Mouse (Mus musculus): Measurements from ENCODE around the gene Ncan. TPM values are rescaled to one million over a fixed set of nuclear protein-coding genes. Genes with fewer than 3 reads are reported as not detected.

Gene Ncan
- polyA plus RNA-seq, 1 experiment from 2014 or later, result 0.16 TPM

GRCm38 (mm10) chr8:70134086-70134485 is 13.4 kb upstream of the Ncan start:
- H3K27ac ChIP-seq (ENCODE audit: low read depth, low read length), result no peak overlapping the region
- no peak for ATAC-seq (replicated peaks; ENCODE audit: insufficient number of reproducible peaks, low FRiP score, low TSS enrichment)
- no peaks in the 10 kb centered on the region for H3K9me3 ChIP-seq (replicated peaks; ENCODE audit: control insufficient read depth, low read length)
- H3K27me3 ChIP-seq (ENCODE audit: control insufficient read depth, insufficient read depth, low read length), result no peaks in the 10 kb centered on the region
- H3K4me3 ChIP-seq (ENCODE audit: low read depth, low read length), result no peak overlapping the region
- WGBS (ENCODE audit: insufficient replicate concordance), result 90% methylated on average over 5 of the region's 5 CpGs
- no peak overlapping the region for H3K4me2 ChIP-seq
- H3K9ac ChIP-seq (ENCODE audit: low read depth, low read length), result no peak overlapping the region
- peaks cover 18% of the 10 kb centered on the region for H3K36me3 ChIP-seq (ENCODE audit: control insufficient read depth, insufficient read depth, low read length)
- H3K4me1 ChIP-seq (ENCODE audit: control insufficient read depth, insufficient read depth, low read length), result peaks cover 10% of the 10 kb centered on the region

- Histone ChIP-seq H3K4me1 (ENCODE audit: control insufficient read depth, insufficient read depth, low read length) (peaks cover 5% of the 10 kb centered on the region; the same call in 1 of the 2 replicates), H3K27me3 (ENCODE audit: control insufficient read depth, insufficient read depth, low read length) (no peaks in the 10 kb centered on the region), H3K27ac (ENCODE audit: low read depth, low read length) (no peak within 1 kb of the TSS; the same call in 1 of the 2 replicates), H3K9me3 (replicated peaks; ENCODE audit: control insufficient read depth, low read length) (no peaks in the 10 kb centered on the region), H3K4me2 (peak within 1 kb of the TSS; percentile 88), H3K9ac (ENCODE audit: low read depth, low read length) (peak within 1 kb of the TSS; percentile 85), H3K4me3 (ENCODE audit: low read depth, low read length) (peak within 1 kb of the TSS; percentile 85), H3K36me3 (ENCODE audit: control insufficient read depth, insufficient read depth, low read length) (peaks cover 18% of the 10 kb centered on the region)
- ATAC-seq (replicated peaks; ENCODE audit: insufficient number of reproducible peaks, low FRiP score, low TSS enrichment), result peak; percentile 78
- 1% methylated on average over 37 of the region's 37 CpGs for WGBS (ENCODE audit: insufficient replicate concordance)
These were observed 10.7 kb upstream of the Ncan start, which contains the start of gene Nr2c2ap for GRCm38 (mm10) chr8:70131166-70131883. Nr2c2ap (plus strand) TSS chr8:70131333.

- Histone ChIP-seq H3K9me3 (replicated peaks; ENCODE audit: control insufficient read depth, low read length) (no peaks in the 10 kb centered on the region), H3K36me3 (ENCODE audit: control insufficient read depth, insufficient read depth, low read length) (peaks cover 10% of the 10 kb centered on the region), H3K9ac (ENCODE audit: low read depth, low read length) (no peak overlapping the region), H3K4me1 (ENCODE audit: control insufficient read depth, insufficient read depth, low read length) (peaks cover 5% of the 10 kb centered on the region; the same call in 1 of the 2 replicates), H3K4me2 (no peak overlapping the region), H3K27me3 (ENCODE audit: control insufficient read depth, insufficient read depth, low read length) (0 out of 2 replicates have a peak, but pooled peaks cover 1% of the 10 kb centered on the region), H3K27ac (ENCODE audit: low read depth, low read length) (no peak overlapping the region), H3K4me3 (ENCODE audit: low read depth, low read length) (no peak overlapping the region)
- ATAC-seq (replicated peaks; ENCODE audit: insufficient number of reproducible peaks, low FRiP score, low TSS enrichment), result no peak
- WGBS (ENCODE audit: insufficient replicate concordance), result 80% methylated on average over 3 of the region's 3 CpGs
These were observed 9.4 kb upstream of the Ncan start for GRCm38 (mm10) chr8:70130066-70130465.

- Histone ChIP-seq H3K9ac (ENCODE audit: low read depth, low read length) (no peak overlapping the region), H3K27ac (ENCODE audit: low read depth, low read length) (no peak overlapping the region), H3K36me3 (ENCODE audit: control insufficient read depth, insufficient read depth, low read length) (peaks cover 4% of the 10 kb centered on the region), H3K4me2 (no peak overlapping the region), H3K4me3 (ENCODE audit: low read depth, low read length) (no peak overlapping the region), H3K27me3 (ENCODE audit: control insufficient read depth, insufficient read depth, low read length) (0 out of 2 replicates have a peak, but pooled peaks cover 3% of the 10 kb centered on the region), H3K9me3 (replicated peaks; ENCODE audit: control insufficient read depth, low read length) (no peaks in the 10 kb centered on the region), H3K4me1 (ENCODE audit: control insufficient read depth, insufficient read depth, low read length) (peaks cover 5% of the 10 kb centered on the region; the same call in 1 of the 2 replicates)
- no peak for ATAC-seq (replicated peaks; ENCODE audit: insufficient number of reproducible peaks, low FRiP score, low TSS enrichment)
- 63% methylated on average over 9 of the region's 9 CpGs for WGBS (ENCODE audit: insufficient replicate concordance)
These were observed 8.8 kb upstream of the Ncan start for GRCm38 (mm10) chr8:70129309-70129952.

GRCm38 (mm10) chr8:70128435-70128834 is 7.8 kb upstream of the Ncan start:
- Histone ChIP-seq H3K27ac (ENCODE audit: low read depth, low read length) (no peak overlapping the region), H3K36me3 (ENCODE audit: control insufficient read depth, insufficient read depth, low read length) (peaks cover 2% of the 10 kb centered on the region; the same call in 1 of the 2 replicates), H3K9ac (ENCODE audit: low read depth, low read length) (no peak overlapping the region), H3K4me3 (ENCODE audit: low read depth, low read length) (no peak overlapping the region), H3K27me3 (ENCODE audit: control insufficient read depth, insufficient read depth, low read length) (peaks cover 3% of the 10 kb centered on the region; the same call in 1 of the 2 replicates), H3K9me3 (replicated peaks; ENCODE audit: control insufficient read depth, low read length) (no peaks in the 10 kb centered on the region), H3K4me2 (no peak overlapping the region), H3K4me1 (ENCODE audit: control insufficient read depth, insufficient read depth, low read length) (peaks cover 5% of the 10 kb centered on the region; the same call in 1 of the 2 replicates)
- ATAC-seq (replicated peaks; ENCODE audit: insufficient number of reproducible peaks, low FRiP score, low TSS enrichment), result no peak
- 63% methylated on average over 3 of the region's 3 CpGs for WGBS (ENCODE audit: insufficient replicate concordance)

GRCm38 (mm10) chr8:70124992-70125391 is 4.3 kb upstream of the Ncan start:
- Histone ChIP-seq H3K4me1 (ENCODE audit: control insufficient read depth, insufficient read depth, low read length) (no peaks in the 10 kb centered on the region), H3K27me3 (ENCODE audit: control insufficient read depth, insufficient read depth, low read length) (peaks cover 33% of the 10 kb centered on the region), H3K9me3 (replicated peaks; ENCODE audit: control insufficient read depth, low read length) (no peaks in the 10 kb centered on the region), H3K36me3 (ENCODE audit: control insufficient read depth, insufficient read depth, low read length) (no peaks in the 10 kb centered on the region), H3K9ac (ENCODE audit: low read depth, low read length) (no peak overlapping the region), H3K27ac (ENCODE audit: low read depth, low read length) (no peak overlapping the region), H3K4me3 (ENCODE audit: low read depth, low read length) (no peak overlapping the region), H3K4me2 (no peak overlapping the region)
- WGBS (ENCODE audit: insufficient replicate concordance), result 53% methylated on average over 8 of the region's 8 CpGs
- ATAC-seq (replicated peaks; ENCODE audit: insufficient number of reproducible peaks, low FRiP score, low TSS enrichment), result no peak

- no peak; the same call in 1 of the 2 replicates for ATAC-seq (replicated peaks; ENCODE audit: insufficient number of reproducible peaks, low FRiP score, low TSS enrichment)
- Histone ChIP-seq H3K9me3 (replicated peaks; ENCODE audit: control insufficient read depth, low read length) (no peaks in the 10 kb centered on the region), H3K27ac (ENCODE audit: low read depth, low read length) (no peak overlapping the region), H3K36me3 (ENCODE audit: control insufficient read depth, insufficient read depth, low read length) (no peaks in the 10 kb centered on the region), H3K27me3 (ENCODE audit: control insufficient read depth, insufficient read depth, low read length) (peaks cover 54% of the 10 kb centered on the region), H3K4me2 (no peak overlapping the region), H3K9ac (ENCODE audit: low read depth, low read length) (no peak overlapping the region), H3K4me3 (ENCODE audit: low read depth, low read length) (no peak overlapping the region), H3K4me1 (ENCODE audit: control insufficient read depth, insufficient read depth, low read length) (no peaks in the 10 kb centered on the region)
- 51% methylated on average over 2 of the region's 2 CpGs for WGBS (ENCODE audit: insufficient replicate concordance)
These were observed 2.2 kb upstream of the Ncan start for GRCm38 (mm10) chr8:70122863-70123262.

- 15% methylated on average over 17 of the region's 17 CpGs for WGBS (ENCODE audit: insufficient replicate concordance)
- H3K36me3 ChIP-seq (ENCODE audit: control insufficient read depth, insufficient read depth, low read length), result no peaks in the 10 kb centered on the region
- H3K9me3 ChIP-seq (replicated peaks; ENCODE audit: control insufficient read depth, low read length), result no peaks in the 10 kb centered on the region
- ATAC-seq (replicated peaks; ENCODE audit: insufficient number of reproducible peaks, low FRiP score, low TSS enrichment), result no peak
- no peak overlapping the region for H3K9ac ChIP-seq (ENCODE audit: low read depth, low read length)
- H3K27me3 ChIP-seq (ENCODE audit: control insufficient read depth, insufficient read depth, low read length), result peaks cover 88% of the 10 kb centered on the region
- no peak overlapping the region for H3K4me3 ChIP-seq (ENCODE audit: low read depth, low read length)
- H3K4me2 ChIP-seq, result no peak overlapping the region
- no peak overlapping the region for H3K27ac ChIP-seq (ENCODE audit: low read depth, low read length)
- H3K4me1 ChIP-seq (ENCODE audit: control insufficient read depth, insufficient read depth, low read length), result no peaks in the 10 kb centered on the region
These were observed 1.7 kb downstream of the Ncan start for GRCm38 (mm10) chr8:70118726-70119700.
